Mouse (Mus musculus) 416B (cell line): ENCODE measurements around the gene Nectin1.
A peak's percentile ranks its signal among the peaks of the same experiment; 100 is the strongest.

ENCODE experiments used
- DNase-seq: peaks from one replicate; pipeline ENCODE4 v3.0.0; 2011; ENCODE audit warnings: low read depth

Gene Nectin1

GRCm38 (mm10) chr9:43807565-43807964, 63.8 kb downstream of the Nectin1 start:
- DNase-seq: no peak

GRCm38 (mm10) chr9:43808099-43808498, 64.3 kb downstream of the Nectin1 start:
- DNase-seq: no peak

- DNase-seq: no peak
Observed at GRCm38 (mm10) chr9:43808546-43808945, 64.8 kb downstream of the Nectin1 start.

GRCm38 (mm10) chr9:43813156-43813555, 69.4 kb downstream of the Nectin1 start:
- no peak for DNase-seq

GRCm38 (mm10) chr9:43822206-43822605, 78.4 kb downstream of the Nectin1 start:
- DNase-seq: no peak

GRCm38 (mm10) chr9:43825178-43825577, 81.4 kb downstream of the Nectin1 start:
- DNase-seq: no peak

GRCm38 (mm10) chr9:43826558-43827253, 82.9 kb downstream of the Nectin1 start:
- no peak for DNase-seq

GRCm38 (mm10) chr9:43827593-43827992, 83.8 kb downstream of the Nectin1 start:
- peak; percentile 27 for DNase-seq

- no peak for DNase-seq
Observed at GRCm38 (mm10) chr9:43828960-43829359, 85.2 kb downstream of the Nectin1 start.

- DNase-seq: no peak
Observed at GRCm38 (mm10) chr9:43833232-43833631, 89.4 kb downstream of the Nectin1 start.

- DNase-seq: no peak
Observed at GRCm38 (mm10) chr9:43834283-43834682, 90.5 kb downstream of the Nectin1 start.

- DNase-seq: no peak
Observed at GRCm38 (mm10) chr9:43838561-43838960, 94.8 kb downstream of the Nectin1 start.

GRCm38 (mm10) chr9:43842921-43843577, 99.3 kb downstream of the Nectin1 start:
- DNase-seq: no peak

GRCm38 (mm10) chr9:43843711-43844127, 99.9 kb downstream of the Nectin1 start:
- no peak for DNase-seq

- no peak for DNase-seq
Observed at GRCm38 (mm10) chr9:43845660-43846455, 102.1 kb downstream of the Nectin1 start.

- DNase-seq: no peak
Observed at GRCm38 (mm10) chr9:43847861-43848260, 104.1 kb downstream of the Nectin1 start.

- DNase-seq: no peak
Observed at GRCm38 (mm10) chr9:43850281-43850680, 106.5 kb downstream of the Nectin1 start.

- DNase-seq: no peak
Observed at GRCm38 (mm10) chr9:43851154-43851553, 107.4 kb downstream of the Nectin1 start.

GRCm38 (mm10) chr9:43855887-43856286, 112.1 kb downstream of the Nectin1 start:
- no peak for DNase-seq
